In the genomic region with DNA sequence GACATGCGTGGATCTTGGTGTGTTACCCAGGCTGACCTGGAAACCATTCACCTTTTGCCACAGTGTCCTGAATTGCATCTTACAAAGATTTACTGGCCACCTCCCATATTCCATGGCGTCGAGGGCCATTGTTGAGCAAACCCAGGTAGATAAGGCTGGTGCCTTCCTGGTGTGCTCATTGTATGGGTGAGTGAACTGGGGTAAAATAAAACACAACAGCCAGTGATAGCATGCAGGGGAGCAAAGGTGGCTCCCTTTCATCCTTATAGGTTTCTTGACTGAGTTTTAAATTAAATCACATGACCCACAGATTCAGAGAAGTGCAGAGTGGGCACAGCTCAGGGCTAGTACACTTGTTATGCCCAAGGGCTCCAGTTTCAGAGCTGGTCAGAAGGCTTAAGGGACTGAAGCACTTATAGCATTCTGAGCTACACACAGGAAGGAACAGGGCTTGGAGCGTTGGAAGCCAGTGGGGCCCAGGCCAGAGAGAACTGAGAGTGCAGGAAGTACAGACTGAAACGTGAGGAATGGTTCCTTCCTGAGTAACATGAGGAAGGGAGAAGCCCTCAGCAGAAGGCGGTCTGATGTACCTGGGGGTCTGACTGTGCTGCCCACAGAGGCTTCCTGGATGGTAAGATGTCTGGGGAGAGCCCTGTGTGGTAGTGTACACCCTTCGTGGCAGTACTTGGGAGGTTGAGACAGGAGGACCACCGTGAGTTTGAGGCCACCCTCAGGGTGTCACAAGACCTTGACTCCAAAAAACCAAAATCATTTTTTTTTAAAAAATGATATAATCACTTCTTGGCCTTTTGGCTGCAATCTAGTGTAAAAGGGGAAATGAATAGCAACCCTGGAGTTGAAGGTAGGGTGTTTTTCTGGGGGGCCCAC, we compare ENCODE assay signal across 11 mouse cellular contexts. TPM values are rescaled to one million over a fixed set of nuclear protein-coding genes. Genes with fewer than 3 reads are reported as not detected.
A peak's percentile ranks its signal among the peaks of the same experiment; 100 is the strongest.
DNase-seq lines count a peak whose midpoint lies in the region; ATAC-seq and TF ChIP-seq lines count a peak whose summit lies in the region.
"Had no signal": no experiment of that assay in that cellular context is flagged by ENCODE, and none has a peak within 500 bp of the region (broad histone marks: within the 10 kb centered on the region; RNA-seq: fewer than 3 reads in every experiment).

No protein-coding gene starts in this region.

- H3K9me3 ChIP-seq in heart, embryonic 16.5 days (replicated peaks; ENCODE audit: control insufficient read depth, low read length), result no peaks in the 10 kb centered on the region
- H3K9me3 ChIP-seq in midbrain, embryonic 12.5 days, result no peaks in the 10 kb centered on the region
- no peaks in the 10 kb centered on the region for H3K9me3 ChIP-seq in midbrain, embryonic 10.5 days (replicated peaks)
- H3K9me3 ChIP-seq: forebrain, embryonic 13.5 days had no signal

- no peak overlapping the region for H3K4me3 ChIP-seq in heart, embryonic 16.5 days (ENCODE audit: low read length)
- no peak overlapping the region for H3K4me3 ChIP-seq in midbrain, embryonic 12.5 days
- H3K4me3 ChIP-seq in midbrain, embryonic 10.5 days, result no peak overlapping the region
- H3K4me3 ChIP-seq in small intestine, adult 2 months (ENCODE audit: low read depth, low read length), result no peak overlapping the region
- H3K4me3 ChIP-seq: forebrain, embryonic 13.5 days had no signal

- no peaks in the 10 kb centered on the region for H3K27me3 ChIP-seq in heart, embryonic 16.5 days (ENCODE audit: control insufficient read depth, insufficient read depth, low read length)
- H3K27me3 ChIP-seq in midbrain, embryonic 12.5 days, result no peaks in the 10 kb centered on the region
- H3K27me3 ChIP-seq in midbrain, embryonic 10.5 days (ENCODE audit: low read depth, poor library complexity, severe bottlenecking), result no peaks in the 10 kb centered on the region
- no peaks in the 10 kb centered on the region for H3K27me3 ChIP-seq in small intestine, adult 2 months (ENCODE audit: control insufficient read depth, insufficient read depth, low read length)
- H3K27me3 ChIP-seq: forebrain, embryonic 13.5 days had no signal

- no peak for TF ChIP-seq POLR2A in small intestine, adult 2 months (IDR thresholded peaks at IDR 0.05; ENCODE audit: low read depth, low read length)

- ATAC-seq in heart, embryonic 16.5 days (replicated peaks; ENCODE audit: extremely low read depth, insufficient read depth, low FRiP score), result no peak
- no peak for ATAC-seq in midbrain, embryonic 12.5 days (ENCODE audit: low FRiP score, low read depth)
- peak; percentile 70 for ATAC-seq in granulocyte monocyte progenitor cell, adult 5-6 weeks (replicated peaks; ENCODE audit: poor library complexity, severe bottlenecking)
- ATAC-seq: forebrain, embryonic 13.5 days had no signal

- no peak for DNase-seq in heart, adult 18-20 months
- no peak for DNase-seq in midbrain, embryonic 10.5 days (ENCODE audit: low spot score)
- DNase-seq in left cerebral cortex, adult 8-10 months (ENCODE audit: low spot score in 2 of 2), result no peak
- DNase-seq: kidney, adult 11 months; liver; thymus, adult 2 months had no signal

- no peak for TF ChIP-seq CTCF in small intestine, adult 2 months (IDR thresholded peaks at IDR 0.05; ENCODE audit: extremely low read depth, insufficient read length, insufficient replicate concordance, low read depth, low read length)

- WGBS in heart, embryonic 16.5 days, result 63% methylated on average over 8 of the region's 8 CpGs
- 86% methylated on average over 8 of the region's 8 CpGs for WGBS in midbrain, embryonic 12.5 days
- WGBS in midbrain, embryonic 10.5 days, result 77% methylated on average over 8 of the region's 8 CpGs
- WGBS in small intestine, adult 2 months, result 40% methylated on average over 8 of the region's 8 CpGs

- no peak overlapping the region for H3K4me2 ChIP-seq in heart, embryonic 16.5 days (ENCODE audit: low read depth, low read length)
- no peak overlapping the region for H3K4me2 ChIP-seq in midbrain, embryonic 12.5 days (replicated peaks)
- H3K4me2 ChIP-seq: forebrain, embryonic 13.5 days had no signal

- H3K27ac ChIP-seq in heart, embryonic 16.5 days (ENCODE audit: low read length), result peak overlapping the region; percentile 86
- H3K27ac ChIP-seq in midbrain, embryonic 12.5 days (replicated peaks), result 0 out of 2 replicates have a peak overlapping the region, but pooled peaks have one; percentile 20
- H3K27ac ChIP-seq in midbrain, embryonic 10.5 days (replicated peaks), result no peak overlapping the region
- H3K27ac ChIP-seq in small intestine, adult 2 months (ENCODE audit: insufficient read depth, low read depth, low read length), result peak overlapping the region; percentile 75
- H3K27ac ChIP-seq: forebrain, embryonic 13.5 days had no signal

- peak overlapping the region; percentile 31 for H3K9ac ChIP-seq in heart, embryonic 16.5 days (ENCODE audit: low read length)
- H3K9ac ChIP-seq in midbrain, embryonic 12.5 days (replicated peaks), result no peak overlapping the region

- no peaks in the 10 kb centered on the region for H3K36me3 ChIP-seq in heart, embryonic 16.5 days (ENCODE audit: control insufficient read depth, insufficient read depth)
- H3K36me3 ChIP-seq in midbrain, embryonic 12.5 days, result no peaks in the 10 kb centered on the region
- H3K36me3 ChIP-seq in midbrain, embryonic 10.5 days, result no peaks in the 10 kb centered on the region
- no peaks in the 10 kb centered on the region for H3K36me3 ChIP-seq in small intestine, adult 2 months (ENCODE audit: control insufficient read depth, insufficient read depth, low read length)

- peaks cover 19% of the 10 kb centered on the region for H3K4me1 ChIP-seq in heart, embryonic 16.5 days (ENCODE audit: control insufficient read depth, insufficient read depth, low read length)
- peaks cover 5% of the 10 kb centered on the region; the same call in 1 of the 2 replicates for H3K4me1 ChIP-seq in midbrain, embryonic 12.5 days
- H3K4me1 ChIP-seq in midbrain, embryonic 10.5 days, result peaks cover 7% of the 10 kb centered on the region
- H3K4me1 ChIP-seq in small intestine, adult 2 months (ENCODE audit: control insufficient read depth, insufficient read depth, insufficient read length, low read length), result peaks cover 15% of the 10 kb centered on the region

RNA-seq across cellular contexts. Expression of a gene that starts 14.3 kb away (rescaled TPM):
- polyA plus RNA-seq in heart, embryonic 16.5 days (2015; fragmentation: Nextera tagmentation; extraction: Ambion mirVana), result 12.1 and 14.4 TPM in 2 replicates
- 10 to 100 TPM; 10.6 to 12.6 TPM for total RNA-seq in heart, adult 18-20 months (2021)
- polyA plus RNA-seq in midbrain, embryonic 12.5 days (2016; fragmentation: Nextera tagmentation; extraction: Ambion mirVana), result 17.7 and 20.9 TPM in 2 replicates
- polyA plus RNA-seq in midbrain, embryonic 10.5 days (2016; fragmentation: Nextera tagmentation; extraction: Ambion mirVana), result 12.6 and 16.5 TPM in 2 replicates
- 6.2 and 6.6 TPM in 2 replicates for total RNA-seq in granulocyte monocyte progenitor cell, adult 5-6 weeks (2014; fragmentation: Nextera tagmentation)
- total RNA-seq in granulocyte monocyte progenitor cell, adult 5-6 weeks (2017), result 3.6 and 4.4 TPM in 2 replicates
- polyA plus RNA-seq in small intestine, adult 2 months (2012; rRNA removed), result 47.9 and 84.4 TPM in 2 replicates
- 10 to 100 TPM; 18.6 to 22.7 (median 20.6) TPM for total RNA-seq in left cerebral cortex, adult 8-10 months (2022)

RNA-seq across cellular contexts. Expression of a gene that starts 57.1 kb away (rescaled TPM):
- 2,779 and 2,782 TPM in 2 replicates for polyA plus RNA-seq in heart, embryonic 16.5 days (2015; fragmentation: Nextera tagmentation; extraction: Ambion mirVana)
- 1,000 to 10,000 TPM; 2,187 to 2,245 TPM for total RNA-seq in heart, adult 18-20 months (2021)
- 331 and 347 TPM in 2 replicates for polyA plus RNA-seq in midbrain, embryonic 12.5 days (2016; fragmentation: Nextera tagmentation; extraction: Ambion mirVana)
- polyA plus RNA-seq in midbrain, embryonic 10.5 days (2016; fragmentation: Nextera tagmentation; extraction: Ambion mirVana), result 428 and 429 TPM in 2 replicates
- total RNA-seq in granulocyte monocyte progenitor cell, adult 5-6 weeks (2014; fragmentation: Nextera tagmentation), result 259 and 298 TPM in 2 replicates
- 338 and 368 TPM in 2 replicates for total RNA-seq in granulocyte monocyte progenitor cell, adult 5-6 weeks (2017)
- 57.2 and 82.3 TPM in 2 replicates for polyA plus RNA-seq in small intestine, adult 2 months (2012; rRNA removed)
- 10 to 100 TPM; 61.7 to 68.1 (median 64.0) TPM for total RNA-seq in left cerebral cortex, adult 8-10 months (2022)
